Mouse (Mus musculus): ENCODE measurements around the gene Ppp1r18. TPM values are rescaled to one million over a fixed set of nuclear protein-coding genes. Genes with fewer than 3 reads are reported as not detected.

The Ppp1r18 gene
- polyA plus RNA-seq, 1 experiment from 2014 or later: 22.2 TPM

GRCm38 (mm10) chr17:35866911-35867890 lies 1.8 kb downstream of the Ppp1r18 start:
- WGBS: 8% methylated on average over 26 of the region's 26 CpGs
- peaks cover 51% of the 10 kb centered on the region for H3K4me1 ChIP-seq (ENCODE audit: insufficient read depth, low read length)
- no peaks in the 10 kb centered on the region for H3K27me3 ChIP-seq (ENCODE audit: insufficient read depth, low read length)
- peak overlapping the region; percentile 83 for H3K4me2 ChIP-seq (replicated peaks; ENCODE audit: low read depth, low read length)
- H3K9ac ChIP-seq (replicated peaks; ENCODE audit: low read length): peak overlapping the region; percentile 85
- H3K36me3 ChIP-seq (ENCODE audit: insufficient read depth, low read length): 0 out of 2 replicates have a peak, but pooled peaks cover 5% of the 10 kb centered on the region
- peaks cover 4% of the 10 kb centered on the region; the same call in 1 of the 2 replicates for H3K9me3 ChIP-seq (ENCODE audit: low read length)
- peak overlapping the region; percentile 68 for H3K4me3 ChIP-seq (ENCODE audit: low read length)
- no peak for ATAC-seq (ENCODE audit: low FRiP score, low TSS enrichment)
- H3K27ac ChIP-seq (ENCODE audit: low read length): peak overlapping the region; percentile 98

GRCm38 (mm10) chr17:35868165-35868820 lies 2.9 kb downstream of the Ppp1r18 start:
- H3K9me3 ChIP-seq (ENCODE audit: low read length): peaks cover 4% of the 10 kb centered on the region; the same call in 1 of the 2 replicates
- WGBS: 28% methylated on average over 16 of the region's 17 CpGs
- peak overlapping the region; percentile 98 for H3K27ac ChIP-seq (ENCODE audit: low read length)
- no peak for ATAC-seq (ENCODE audit: low FRiP score, low TSS enrichment)
- H3K4me3 ChIP-seq (ENCODE audit: low read length): peak overlapping the region; percentile 68
- peak overlapping the region; percentile 83 for H3K4me2 ChIP-seq (replicated peaks; ENCODE audit: low read depth, low read length)
- peak overlapping the region; percentile 85 for H3K9ac ChIP-seq (replicated peaks; ENCODE audit: low read length)
- peaks cover 52% of the 10 kb centered on the region for H3K4me1 ChIP-seq (ENCODE audit: insufficient read depth, low read length)
- H3K36me3 ChIP-seq (ENCODE audit: insufficient read depth, low read length): 0 out of 2 replicates have a peak, but pooled peaks cover 5% of the 10 kb centered on the region
- no peaks in the 10 kb centered on the region for H3K27me3 ChIP-seq (ENCODE audit: insufficient read depth, low read length)

- Histone ChIP-seq H3K9ac (replicated peaks; ENCODE audit: low read length) (peak overlapping the region; percentile 85), H3K4me3 (ENCODE audit: low read length) (peak overlapping the region; percentile 68), H3K36me3 (ENCODE audit: insufficient read depth, low read length) (0 out of 2 replicates have a peak, but pooled peaks cover 5% of the 10 kb centered on the region), H3K4me2 (replicated peaks; ENCODE audit: low read depth, low read length) (peak overlapping the region; percentile 83), H3K27ac (ENCODE audit: low read length) (peak overlapping the region; percentile 98), H3K4me1 (ENCODE audit: insufficient read depth, low read length) (peaks cover 56% of the 10 kb centered on the region), H3K9me3 (ENCODE audit: low read length) (peaks cover 4% of the 10 kb centered on the region; the same call in 1 of the 2 replicates), H3K27me3 (ENCODE audit: insufficient read depth, low read length) (no peaks in the 10 kb centered on the region)
- ATAC-seq (ENCODE audit: low FRiP score, low TSS enrichment): no peak
- 5% methylated on average over 7 of the region's 7 CpGs for WGBS
Measured at GRCm38 (mm10) chr17:35868961-35869345, 3.6 kb downstream of the Ppp1r18 start.

GRCm38 (mm10) chr17:35869346-35870067 lies 4.1 kb downstream of the Ppp1r18 start:
- Histone ChIP-seq H3K9me3 (ENCODE audit: low read length) (peaks cover 4% of the 10 kb centered on the region; the same call in 1 of the 2 replicates), H3K36me3 (ENCODE audit: insufficient read depth, low read length) (0 out of 2 replicates have a peak, but pooled peaks cover 5% of the 10 kb centered on the region), H3K27ac (ENCODE audit: low read length) (peak overlapping the region; percentile 98), H3K4me2 (replicated peaks; ENCODE audit: low read depth, low read length) (peak overlapping the region; percentile 83), H3K9ac (replicated peaks; ENCODE audit: low read length) (peak overlapping the region; percentile 85), H3K4me3 (ENCODE audit: low read length) (peak overlapping the region; percentile 68), H3K27me3 (ENCODE audit: insufficient read depth, low read length) (no peaks in the 10 kb centered on the region), H3K4me1 (ENCODE audit: insufficient read depth, low read length) (peaks cover 52% of the 10 kb centered on the region)
- no peak for ATAC-seq (ENCODE audit: low FRiP score, low TSS enrichment)
- 5% methylated on average over 7 of the region's 7 CpGs for whole genome bisulfite sequencing

GRCm38 (mm10) chr17:35870151-35870883 lies 4.9 kb downstream of the Ppp1r18 start:
- H3K9ac ChIP-seq (replicated peaks; ENCODE audit: low read length): peak overlapping the region; percentile 85
- ATAC-seq (ENCODE audit: low FRiP score, low TSS enrichment): no peak
- peak overlapping the region; percentile 68 for H3K4me3 ChIP-seq (ENCODE audit: low read length)
- H3K4me2 ChIP-seq (replicated peaks; ENCODE audit: low read depth, low read length): peak overlapping the region; percentile 83
- H3K36me3 ChIP-seq (ENCODE audit: insufficient read depth, low read length): peaks cover 10% of the 10 kb centered on the region; the same call in 1 of the 2 replicates
- H3K27ac ChIP-seq (ENCODE audit: low read length): peak overlapping the region; percentile 98
- H3K9me3 ChIP-seq (ENCODE audit: low read length): peaks cover 4% of the 10 kb centered on the region; the same call in 1 of the 2 replicates
- no peaks in the 10 kb centered on the region for H3K27me3 ChIP-seq (ENCODE audit: insufficient read depth, low read length)
- H3K4me1 ChIP-seq (ENCODE audit: insufficient read depth, low read length): peaks cover 44% of the 10 kb centered on the region
- WGBS: 55% methylated on average over 9 of the region's 9 CpGs

- Histone ChIP-seq H3K4me3 (ENCODE audit: low read length) (peak overlapping the region; percentile 68), H3K9me3 (ENCODE audit: low read length) (peaks cover 4% of the 10 kb centered on the region; the same call in 1 of the 2 replicates), H3K27me3 (ENCODE audit: insufficient read depth, low read length) (no peaks in the 10 kb centered on the region), H3K4me1 (ENCODE audit: insufficient read depth, low read length) (peaks cover 43% of the 10 kb centered on the region), H3K36me3 (ENCODE audit: insufficient read depth, low read length) (peaks cover 15% of the 10 kb centered on the region; the same call in 1 of the 2 replicates), H3K27ac (ENCODE audit: low read length) (peak overlapping the region; percentile 98), H3K9ac (replicated peaks; ENCODE audit: low read length) (peak overlapping the region; percentile 85; the same call in 1 of the 2 replicates), H3K4me2 (replicated peaks; ENCODE audit: low read depth, low read length) (peak overlapping the region; percentile 83)
- ATAC-seq (ENCODE audit: low FRiP score, low TSS enrichment): no peak
- 82% methylated on average over 8 of the region's 8 CpGs for WGBS
Measured at GRCm38 (mm10) chr17:35870884-35871696, 5.7 kb downstream of the Ppp1r18 start.

- Histone ChIP-seq H3K4me2 (replicated peaks; ENCODE audit: low read depth, low read length) (peak overlapping the region; percentile 44; the same call in 1 of the 2 replicates), H3K9ac (replicated peaks; ENCODE audit: low read length) (peak overlapping the region; percentile 48; the same call in 1 of the 2 replicates), H3K9me3 (ENCODE audit: low read length) (peaks cover 4% of the 10 kb centered on the region; the same call in 1 of the 2 replicates), H3K4me3 (ENCODE audit: low read length) (peak overlapping the region; percentile 20; the same call in 1 of the 2 replicates), H3K27ac (ENCODE audit: low read length) (peak overlapping the region; percentile 53; the same call in 1 of the 2 replicates), H3K36me3 (ENCODE audit: insufficient read depth, low read length) (peaks cover 16% of the 10 kb centered on the region; the same call in 1 of the 2 replicates), H3K4me1 (ENCODE audit: insufficient read depth, low read length) (peaks cover 26% of the 10 kb centered on the region), H3K27me3 (ENCODE audit: insufficient read depth, low read length) (no peaks in the 10 kb centered on the region)
- WGBS: 35% methylated on average over 20 of the region's 21 CpGs
- ATAC-seq (ENCODE audit: low FRiP score, low TSS enrichment): peak; percentile 53; the same call in 1 of the 2 replicates
Measured at GRCm38 (mm10) chr17:35873774-35874519, 8.6 kb downstream of the Ppp1r18 start.

All from kidney, embryonic 16.5 days (tissue).